Mouse (Mus musculus): ENCODE results near the gene Syt16.

Gene Syt16

GRCm38 (mm10) chr12:74009448-74009911 is 12.0 kb downstream of the Syt16 start:
- peak; percentile 68 to 70 for DNase-seq (ENCODE audit: low spot score in 2 of 2)

- DNase-seq (ENCODE audit: low spot score in 2 of 2), result peak; percentile 84 to 88
These were observed 16.3 kb downstream of the Syt16 start for GRCm38 (mm10) chr12:74013739-74014138.

DNA sequence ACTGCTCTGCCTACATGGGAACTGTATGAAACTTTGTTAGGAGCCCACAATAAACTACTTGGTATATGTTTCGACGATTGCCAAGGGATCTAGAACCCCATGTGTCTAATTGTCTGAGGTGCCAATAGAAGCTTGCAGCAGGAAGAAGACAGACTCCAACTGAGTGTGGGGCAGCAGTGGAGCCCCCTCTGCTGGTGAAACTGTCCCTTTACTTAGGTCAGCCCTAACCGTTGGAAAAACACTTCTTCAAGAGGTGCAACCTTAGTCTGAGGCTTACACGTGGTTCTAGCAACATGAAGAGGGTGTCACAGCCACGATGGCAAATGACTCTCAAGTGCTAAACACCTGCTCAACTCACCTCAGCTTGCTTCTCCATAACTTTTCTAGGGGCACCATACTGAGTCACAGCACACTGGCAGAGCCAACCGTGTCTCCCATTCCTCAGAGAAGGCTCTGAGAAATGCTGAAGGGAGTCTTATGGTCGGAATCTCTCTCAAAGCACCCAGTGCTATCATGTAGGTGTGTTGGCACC is 17.3 kb downstream of the Syt16 start:
- DNase-seq (ENCODE audit: low spot score in 2 of 2), result no peak

DNA sequence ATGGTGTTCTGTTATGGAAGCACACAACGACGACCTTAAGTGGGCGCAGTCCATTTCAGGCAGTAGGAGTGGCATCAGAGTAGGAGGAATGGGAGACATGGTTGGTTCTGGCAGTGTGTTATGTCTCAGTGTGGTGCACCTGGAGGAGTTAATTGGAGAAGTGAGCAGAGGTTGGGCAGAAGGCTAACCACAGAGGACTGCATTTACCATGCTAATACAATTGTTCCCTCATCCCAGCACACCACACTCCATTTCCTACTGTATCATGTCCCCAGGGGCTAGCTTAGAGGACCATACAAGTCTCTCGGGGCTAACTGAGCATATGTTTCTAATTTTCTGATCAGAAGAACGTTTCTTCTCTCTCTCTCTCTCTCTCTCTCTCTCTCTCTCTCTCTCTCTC is 18.0 kb downstream of the Syt16 start:
- no peak for DNase-seq (ENCODE audit: low spot score in 2 of 2)

- no peak for DNase-seq (ENCODE audit: low spot score in 2 of 2)
These were observed 25.8 kb downstream of the Syt16 start for GRCm38 (mm10) chr12:74023260-74023659.

GRCm38 (mm10) chr12:74024912-74025311 is 27.5 kb downstream of the Syt16 start:
- DNase-seq (ENCODE audit: low spot score in 2 of 2), result no peak

GRCm38 (mm10) chr12:74043225-74043624 is 45.8 kb downstream of the Syt16 start:
- DNase-seq (ENCODE audit: low spot score in 2 of 2), result no peak

DNA sequence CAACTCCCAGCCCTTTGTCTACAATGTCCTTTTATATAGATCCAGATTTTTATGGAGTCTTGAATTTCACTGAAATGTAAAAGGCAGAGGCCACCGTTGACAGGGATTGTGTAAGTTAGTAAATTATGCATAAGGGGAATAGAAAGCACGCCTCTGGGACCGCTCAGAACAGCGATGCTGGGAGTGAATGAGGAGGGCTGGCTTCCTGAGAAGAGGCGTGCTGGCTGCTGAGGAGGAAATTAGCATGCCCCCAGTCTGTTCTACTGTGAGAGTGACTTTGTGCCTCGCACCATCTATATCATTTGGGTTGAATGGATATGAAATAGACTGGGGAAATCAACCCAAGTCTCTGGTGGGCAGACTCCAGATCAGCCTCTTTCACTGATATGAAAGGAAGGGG is 46.3 kb downstream of the Syt16 start:
- DNase-seq (ENCODE audit: low spot score in 2 of 2), result no peak

DNA sequence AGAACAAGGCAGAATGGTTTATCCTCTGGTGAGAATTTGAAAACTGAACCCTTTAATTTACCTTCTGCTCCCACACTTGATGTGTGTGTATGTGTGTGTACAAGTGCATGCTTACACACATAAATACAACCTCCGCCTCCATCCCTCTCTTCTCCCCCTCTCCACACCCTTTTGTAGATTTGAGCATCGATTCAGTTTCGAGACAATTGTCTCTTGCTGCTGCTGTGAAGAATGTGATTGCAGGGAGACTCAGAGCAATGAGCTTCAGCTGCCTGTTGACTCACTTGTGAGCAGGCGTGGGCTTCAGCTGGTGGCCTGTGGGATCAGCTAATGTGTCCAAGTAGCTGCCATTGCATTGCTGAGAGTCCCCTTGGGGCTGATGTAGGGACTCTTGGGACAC is 46.8 kb downstream of the Syt16 start:
- no peak for DNase-seq (ENCODE audit: low spot score in 2 of 2)

DNA sequence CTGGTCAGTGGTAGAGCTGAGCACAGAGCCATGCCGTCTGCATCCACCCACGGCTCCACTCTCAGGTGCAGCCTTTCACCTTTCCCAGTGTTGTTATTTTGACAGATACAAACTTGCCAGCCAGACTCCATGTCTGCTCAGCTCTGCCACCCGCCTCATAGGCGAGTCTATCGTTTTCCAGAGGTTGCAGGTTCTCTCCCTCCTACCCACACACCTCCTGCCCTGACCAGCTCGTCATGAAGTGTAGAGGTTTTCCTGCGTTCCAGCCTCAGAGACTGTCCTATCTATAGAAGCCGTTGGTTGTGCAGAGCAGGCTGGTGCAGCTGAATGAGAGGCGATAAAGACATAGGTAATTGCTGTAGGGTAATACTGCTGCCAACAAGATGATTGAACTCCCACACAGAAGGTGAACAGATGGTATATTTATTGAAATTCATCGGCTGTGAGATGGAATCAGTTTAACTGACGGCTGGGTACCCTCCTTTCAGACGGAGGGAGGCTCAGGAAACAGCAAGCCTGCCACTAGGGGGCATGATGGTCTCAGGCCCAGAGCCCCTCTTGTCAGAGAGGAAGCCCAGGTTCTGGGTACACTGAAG is 58.0 kb downstream of the Syt16 start:
- peak; percentile 84 to 90 for DNase-seq (ENCODE audit: low spot score in 2 of 2)

DNA sequence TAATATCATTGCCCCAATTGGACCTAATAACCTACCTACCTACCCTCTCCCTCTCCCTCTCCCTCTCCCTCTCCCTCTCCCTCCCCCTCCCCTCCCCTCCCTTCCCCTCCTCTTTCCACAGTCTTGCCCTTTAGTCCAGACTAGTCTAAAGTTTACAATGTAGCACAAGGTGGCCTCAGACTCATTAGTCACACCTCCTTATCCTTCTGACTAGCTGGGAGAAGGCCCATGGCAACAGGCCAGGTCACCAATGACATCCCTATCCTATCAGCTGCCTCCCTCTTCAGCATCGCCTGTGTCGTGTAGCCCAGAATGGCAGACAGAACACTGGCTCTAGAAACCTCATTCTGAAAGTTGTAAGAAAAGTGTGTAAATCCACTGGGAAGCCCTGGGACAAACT is 58.7 kb downstream of the Syt16 start:
- no peak for DNase-seq (ENCODE audit: low spot score in 2 of 2)

- no peak for DNase-seq (ENCODE audit: low spot score in 2 of 2)
These were observed 65.1 kb downstream of the Syt16 start for GRCm38 (mm10) chr12:74062547-74062946.

GRCm38 (mm10) chr12:74068912-74069311 is 71.5 kb downstream of the Syt16 start:
- DNase-seq (ENCODE audit: low spot score in 2 of 2), result no peak

- no peak for DNase-seq (ENCODE audit: low spot score in 2 of 2)
These were observed 78.1 kb downstream of the Syt16 start for GRCm38 (mm10) chr12:74075590-74075989.

- peak; percentile 45 to 71 for DNase-seq (ENCODE audit: low spot score in 2 of 2)
These were observed 78.6 kb downstream of the Syt16 start for GRCm38 (mm10) chr12:74076091-74076490.

DNA sequence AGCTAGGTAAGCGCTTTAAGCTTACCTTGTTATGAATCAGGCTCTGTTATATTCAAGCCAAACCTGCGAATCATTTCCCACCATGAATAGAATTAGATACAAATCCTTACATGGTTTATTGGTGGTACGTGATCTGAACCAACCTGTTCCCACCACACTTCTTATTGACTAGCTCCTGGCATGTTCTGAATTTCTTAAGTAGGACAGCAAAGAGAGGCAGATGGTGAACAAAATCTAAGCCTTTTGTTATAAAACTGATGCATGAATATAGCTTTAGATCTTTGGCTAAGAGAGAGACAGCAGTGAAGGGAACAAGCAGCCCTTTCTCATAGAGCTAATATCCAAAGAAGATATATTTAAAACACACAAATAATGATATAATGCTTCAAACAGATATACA is 83.7 kb downstream of the Syt16 start:
- no peak for DNase-seq (ENCODE audit: low spot score in 2 of 2)

DNA sequence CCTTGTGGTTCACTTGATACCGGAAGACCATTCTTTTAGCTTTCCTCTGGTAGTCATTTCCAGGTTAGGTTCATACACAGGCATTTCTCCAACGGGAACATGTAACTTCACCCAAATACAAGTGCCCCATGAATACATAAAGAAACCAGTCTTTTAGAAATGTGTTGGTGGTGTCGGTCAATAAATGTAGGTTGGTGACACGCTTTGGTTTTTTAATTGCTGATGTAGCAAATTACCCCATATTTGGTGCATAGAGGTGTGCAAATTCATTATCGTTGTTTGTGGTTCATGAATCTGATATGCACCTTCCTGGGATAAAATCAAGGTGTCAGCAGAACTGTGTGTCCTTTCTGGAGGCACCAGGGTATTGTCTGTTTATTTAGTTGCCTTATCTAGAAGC is 86.9 kb downstream of the Syt16 start:
- DNase-seq (ENCODE audit: low spot score in 2 of 2), result no peak

- DNase-seq (ENCODE audit: low spot score in 2 of 2), result no peak
These were observed 89.6 kb downstream of the Syt16 start for GRCm38 (mm10) chr12:74087086-74087485.

DNA sequence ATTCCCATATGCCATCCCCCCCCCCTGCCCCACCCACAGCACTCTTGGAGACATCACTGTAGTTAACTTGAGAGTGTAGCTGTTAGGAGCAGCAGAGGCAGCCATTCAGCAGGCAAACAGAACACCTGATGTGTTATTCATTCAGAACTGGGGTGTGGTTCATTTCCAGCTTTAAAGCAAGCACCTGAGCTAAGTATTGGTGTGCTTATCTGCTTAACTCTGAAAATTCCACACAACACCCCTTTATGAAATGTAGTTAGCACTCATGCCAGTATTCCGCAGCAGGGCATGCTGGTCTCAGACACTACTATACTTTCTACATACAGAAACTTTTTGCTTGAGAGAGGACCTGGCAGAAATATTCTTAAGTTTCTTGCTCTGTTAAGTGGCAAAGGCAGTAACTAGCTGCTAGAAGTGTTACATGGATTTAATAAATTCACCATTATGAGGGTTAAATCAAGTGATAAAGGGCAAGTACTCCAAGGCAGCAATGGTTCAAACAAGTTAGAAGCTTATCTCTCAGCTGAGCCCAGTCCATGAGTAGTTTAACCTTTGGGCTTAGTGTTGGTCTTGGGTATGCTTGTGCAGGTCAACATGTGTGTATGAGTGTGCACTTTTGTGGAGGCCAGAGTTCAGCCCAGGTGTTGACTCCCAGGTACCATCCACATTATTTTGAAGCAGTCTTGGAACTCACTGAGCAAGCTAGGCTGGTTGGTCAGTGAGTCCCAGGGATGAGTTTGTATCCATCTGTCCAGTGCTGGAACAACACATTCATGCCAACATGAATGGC is 92.1 kb downstream of the Syt16 start:
- DNase-seq (ENCODE audit: low spot score in 2 of 2), result no peak

GRCm38 (mm10) chr12:74092546-74092945 is 95.1 kb downstream of the Syt16 start:
- DNase-seq (ENCODE audit: low spot score in 2 of 2), result no peak

DNA sequence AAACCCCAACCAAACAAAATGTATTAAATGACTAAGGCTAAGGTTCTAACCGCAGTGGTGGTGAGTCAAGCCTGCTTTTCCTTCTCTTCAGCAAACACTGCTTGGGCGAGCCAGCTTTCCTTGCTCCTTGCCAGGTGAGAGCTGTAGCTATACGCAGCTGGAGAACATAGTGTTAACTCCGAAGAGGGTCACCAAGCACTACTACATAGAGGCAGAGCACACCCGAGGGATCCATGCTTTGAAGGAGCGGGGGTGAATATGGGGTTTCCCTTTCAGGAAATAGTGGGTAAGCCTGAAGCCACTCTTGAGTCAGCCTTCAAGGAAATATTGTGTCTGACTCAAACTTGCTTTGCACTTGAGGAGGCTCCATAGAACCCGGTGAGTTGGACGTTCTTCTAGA is 95.6 kb downstream of the Syt16 start:
- DNase-seq (ENCODE audit: low spot score in 2 of 2), result no peak

GRCm38 (mm10) chr12:74094701-74095100 is 97.2 kb downstream of the Syt16 start:
- no peak for DNase-seq (ENCODE audit: low spot score in 2 of 2)

Measured in frontal cortex, postnatal 36 days (tissue).